Mouse (Mus musculus): ENCODE results near the gene Nrn1l. TPM values are rescaled to one million over a fixed set of nuclear protein-coding genes. Genes with fewer than 3 reads are reported as not detected.

Gene Nrn1l
- polyA plus RNA-seq (2015; fragmentation: Nextera tagmentation; extraction: Ambion mirVana): 0.29 and 0.33 TPM in 2 replicates

DNA sequence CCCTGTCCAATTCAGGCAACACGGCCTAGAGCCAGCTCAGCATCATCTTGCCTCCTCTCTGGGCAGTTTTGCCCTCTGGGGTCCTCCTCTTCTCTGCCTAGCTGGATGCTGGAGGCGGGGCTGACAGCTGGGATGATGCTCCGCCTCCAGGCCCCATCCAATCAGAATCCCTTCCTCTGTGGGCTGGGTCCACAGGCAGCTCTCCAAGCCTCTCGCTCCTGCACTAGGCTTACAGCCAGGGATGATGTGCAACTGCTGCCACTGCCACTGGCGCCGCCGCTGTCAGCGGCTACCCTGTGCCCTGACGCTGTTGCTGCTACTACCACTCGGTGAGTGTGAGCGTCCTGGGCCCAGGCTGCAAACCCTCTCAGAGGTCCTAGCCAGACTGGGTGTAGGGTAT lies at the start of gene Nrn1l:
Gene Nrn1l (plus strand): TSS at position 229 of the 400 bp plus-strand sequence.
- 11% methylated on average over 11 of the region's 11 CpGs for WGBS
- peaks cover 17% of the 10 kb centered on the region for H3K36me3 ChIP-seq (ENCODE audit: control insufficient read depth, insufficient read depth, low read length)

DNA sequence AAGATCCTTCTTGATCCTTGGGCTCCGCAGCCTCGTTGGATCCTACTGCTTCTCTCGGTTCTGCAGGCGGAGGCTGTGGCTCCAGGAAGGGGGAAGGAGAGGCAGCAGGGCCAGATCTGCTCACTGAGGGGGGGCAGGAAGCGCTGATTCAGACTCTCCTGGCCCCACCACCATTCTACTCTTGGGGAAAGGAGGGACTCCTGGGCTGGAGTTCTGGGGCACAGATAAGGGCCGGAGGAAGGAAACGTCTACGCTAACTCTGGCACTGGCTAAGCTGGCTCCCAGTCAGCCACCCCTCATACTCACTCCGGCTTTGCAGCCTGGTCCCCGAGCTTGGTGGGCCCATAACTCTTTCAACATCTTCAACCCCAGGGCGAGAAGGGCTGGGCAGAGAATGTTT lies 46.7 kb upstream of the Nrn1l start:
- no peaks in the 10 kb centered on the region for H3K27me3 ChIP-seq (replicated peaks; ENCODE audit: control insufficient read depth, insufficient read depth, low read length)
- H3K9ac ChIP-seq (ENCODE audit: low read depth, low read length): no peak overlapping the region
- no peaks in the 10 kb centered on the region for H3K9me3 ChIP-seq (ENCODE audit: control insufficient read depth, low read length)
- H3K4me2 ChIP-seq (ENCODE audit: low read depth, low read length): no peak overlapping the region
- no peak overlapping the region for H3K27ac ChIP-seq (ENCODE audit: low read length)
- H3K4me1 ChIP-seq (ENCODE audit: control insufficient read depth, insufficient read depth, low read length): peaks cover 6% of the 10 kb centered on the region
- WGBS: 85% methylated on average over 11 of the region's 11 CpGs
- peaks cover 22% of the 10 kb centered on the region for H3K36me3 ChIP-seq (ENCODE audit: control insufficient read depth, insufficient read depth, low read length)
- H3K4me3 ChIP-seq (ENCODE audit: low read length): no peak overlapping the region
- ATAC-seq: no peak

More for the DNA sequence above, at the start of gene Nrn1l:
- ATAC-seq: peak; percentile 83
- Histone ChIP-seq H3K27me3 (replicated peaks; ENCODE audit: control insufficient read depth, insufficient read depth, low read length) (no peaks in the 10 kb centered on the region), H3K9me3 (ENCODE audit: control insufficient read depth, low read length) (no peaks in the 10 kb centered on the region), H3K9ac (ENCODE audit: low read depth, low read length) (peak within 1 kb of the TSS; percentile 9; the same call in 1 of the 2 replicates), H3K4me3 (ENCODE audit: low read length) (no peak within 1 kb of the TSS), H3K4me2 (ENCODE audit: low read depth, low read length) (0 out of 2 replicates have a peak within 1 kb of the TSS, but pooled peaks have one; percentile 10), H3K4me1 (ENCODE audit: control insufficient read depth, insufficient read depth, low read length) (no peaks in the 10 kb centered on the region), H3K27ac (ENCODE audit: low read length) (no peak within 1 kb of the TSS)

DNA sequence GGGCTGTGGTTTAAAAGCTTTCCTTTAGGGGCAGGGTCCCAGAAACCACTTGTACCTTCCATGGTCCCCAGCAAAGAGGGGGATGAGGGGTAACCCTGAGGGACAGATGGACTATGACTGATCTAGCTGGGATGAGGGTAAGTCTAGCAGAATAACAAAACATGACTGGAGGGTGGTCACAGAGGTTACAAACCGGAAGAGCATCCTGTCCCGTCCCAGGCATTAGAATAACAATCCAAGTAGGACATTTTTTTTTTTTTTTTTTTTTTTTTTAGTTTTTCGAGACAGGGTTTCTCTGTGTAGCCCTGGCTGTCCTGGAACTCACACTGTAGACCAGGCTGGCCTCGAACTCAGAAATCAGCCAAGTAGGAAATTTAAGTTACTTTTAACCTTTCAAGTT lies 43.4 kb upstream of the Nrn1l start:
- Histone ChIP-seq H3K4me3 (ENCODE audit: low read length) (no peak overlapping the region), H3K9me3 (ENCODE audit: control insufficient read depth, low read length) (no peaks in the 10 kb centered on the region), H3K27me3 (replicated peaks; ENCODE audit: control insufficient read depth, insufficient read depth, low read length) (no peaks in the 10 kb centered on the region), H3K9ac (ENCODE audit: low read depth, low read length) (no peak overlapping the region), H3K36me3 (ENCODE audit: control insufficient read depth, insufficient read depth, low read length) (peaks cover 11% of the 10 kb centered on the region), H3K4me2 (ENCODE audit: low read depth, low read length) (no peak overlapping the region), H3K4me1 (ENCODE audit: control insufficient read depth, insufficient read depth, low read length) (peaks cover 8% of the 10 kb centered on the region), H3K27ac (ENCODE audit: low read length) (no peak overlapping the region)
- no peak for ATAC-seq
- 84% methylated on average over 4 of the region's 4 CpGs for WGBS

DNA sequence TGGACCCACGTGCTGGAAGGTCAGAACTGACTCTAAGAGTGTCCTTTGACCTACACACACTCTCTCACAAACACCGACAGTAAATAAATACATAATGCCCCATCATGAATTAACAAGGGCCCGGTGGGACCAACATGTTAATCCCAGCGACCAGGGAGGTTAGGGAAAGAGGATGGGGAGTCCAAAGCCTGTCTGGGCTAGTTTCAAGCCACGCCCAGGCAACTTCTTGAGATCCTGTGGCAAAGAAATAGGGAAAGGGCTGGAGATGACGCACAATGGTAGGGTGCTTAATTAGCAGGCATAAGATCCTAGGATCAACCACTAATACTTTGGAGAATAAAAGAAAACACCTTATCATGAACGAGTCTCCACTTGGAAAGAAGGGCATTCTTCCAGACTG lies 42.8 kb upstream of the Nrn1l start:
- Histone ChIP-seq H3K4me3 (ENCODE audit: low read length) (no peak overlapping the region), H3K36me3 (ENCODE audit: control insufficient read depth, insufficient read depth, low read length) (peaks cover 11% of the 10 kb centered on the region), H3K27me3 (replicated peaks; ENCODE audit: control insufficient read depth, insufficient read depth, low read length) (no peaks in the 10 kb centered on the region), H3K9ac (ENCODE audit: low read depth, low read length) (no peak overlapping the region), H3K27ac (ENCODE audit: low read length) (no peak overlapping the region), H3K4me1 (ENCODE audit: control insufficient read depth, insufficient read depth, low read length) (peaks cover 8% of the 10 kb centered on the region), H3K9me3 (ENCODE audit: control insufficient read depth, low read length) (no peaks in the 10 kb centered on the region), H3K4me2 (ENCODE audit: low read depth, low read length) (peak overlapping the region; percentile 43; the same call in 1 of the 2 replicates)
- 74% methylated on average over 7 of the region's 7 CpGs for WGBS
- ATAC-seq: no peak

DNA sequence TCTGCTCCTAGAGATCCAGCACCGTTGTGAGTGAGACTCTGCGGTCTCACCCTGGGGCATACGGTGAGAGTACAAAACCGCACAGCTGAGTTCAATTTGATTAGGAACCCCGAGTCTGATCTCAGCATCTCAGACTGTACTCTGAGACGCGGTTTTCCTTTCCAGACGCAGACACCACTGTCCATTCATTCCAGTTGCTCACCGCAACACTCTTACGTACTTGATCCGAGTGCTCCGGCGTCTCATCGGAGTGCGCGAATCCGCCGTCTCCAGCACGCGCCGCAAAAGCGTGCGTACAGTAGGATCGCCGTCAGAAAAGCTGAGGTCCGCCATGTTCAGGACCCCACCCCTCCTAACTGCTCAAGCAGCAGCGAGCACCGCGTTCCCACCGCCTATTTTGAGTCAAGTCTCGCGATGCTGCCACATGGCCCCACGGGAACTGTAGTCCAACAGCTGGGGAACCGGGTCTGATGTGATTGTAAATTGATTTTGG lies 41.7 kb upstream of the Nrn1l start:
- H3K9ac ChIP-seq (ENCODE audit: low read depth, low read length): peak overlapping the region; percentile 84
- H3K27me3 ChIP-seq (replicated peaks; ENCODE audit: control insufficient read depth, insufficient read depth, low read length): no peaks in the 10 kb centered on the region
- under 1% methylated on average over 34 of the region's 34 CpGs for WGBS
- H3K36me3 ChIP-seq (ENCODE audit: control insufficient read depth, insufficient read depth, low read length): peaks cover 8% of the 10 kb centered on the region
- H3K27ac ChIP-seq (ENCODE audit: low read length): peak overlapping the region; percentile 39
- H3K4me1 ChIP-seq (ENCODE audit: control insufficient read depth, insufficient read depth, low read length): peaks cover 14% of the 10 kb centered on the region
- H3K4me2 ChIP-seq (ENCODE audit: low read depth, low read length): peak overlapping the region; percentile 61
- peak overlapping the region; percentile 79 for H3K4me3 ChIP-seq (ENCODE audit: low read length)
- peak; percentile 74 for ATAC-seq
- no peaks in the 10 kb centered on the region for H3K9me3 ChIP-seq (ENCODE audit: control insufficient read depth, low read length)

DNA sequence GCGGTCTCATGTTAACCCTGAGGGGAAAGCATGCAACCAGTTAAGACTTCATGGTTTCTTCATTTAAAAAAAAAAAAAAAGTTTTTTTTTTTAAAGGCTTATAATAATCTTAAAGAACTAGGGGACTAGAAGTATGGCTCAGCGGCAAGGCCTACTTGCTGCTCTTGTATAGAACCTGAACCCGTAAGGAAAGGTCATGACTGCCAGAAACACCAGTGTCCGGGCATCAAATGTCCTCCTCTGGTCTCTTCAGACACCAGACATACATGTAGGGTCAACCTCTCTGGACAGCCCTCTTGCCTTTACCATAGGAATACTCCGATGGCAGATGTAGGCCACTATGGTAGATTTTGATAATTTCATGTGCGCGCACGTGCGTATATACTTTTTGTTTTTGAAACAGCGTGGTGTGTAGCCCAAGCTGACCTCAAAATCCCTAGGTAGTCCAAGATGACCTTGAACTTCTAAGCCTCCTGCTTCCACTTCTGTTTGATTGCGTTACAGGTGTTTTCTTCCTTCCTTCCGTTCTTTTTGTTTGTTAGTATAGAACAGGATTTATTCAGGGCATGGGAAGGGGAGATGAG lies 41.1 kb upstream of the Nrn1l start:
- Histone ChIP-seq H3K4me2 (ENCODE audit: low read depth, low read length) (no peak overlapping the region), H3K4me1 (ENCODE audit: control insufficient read depth, insufficient read depth, low read length) (peaks cover 18% of the 10 kb centered on the region)
- ATAC-seq: no peak

DNA sequence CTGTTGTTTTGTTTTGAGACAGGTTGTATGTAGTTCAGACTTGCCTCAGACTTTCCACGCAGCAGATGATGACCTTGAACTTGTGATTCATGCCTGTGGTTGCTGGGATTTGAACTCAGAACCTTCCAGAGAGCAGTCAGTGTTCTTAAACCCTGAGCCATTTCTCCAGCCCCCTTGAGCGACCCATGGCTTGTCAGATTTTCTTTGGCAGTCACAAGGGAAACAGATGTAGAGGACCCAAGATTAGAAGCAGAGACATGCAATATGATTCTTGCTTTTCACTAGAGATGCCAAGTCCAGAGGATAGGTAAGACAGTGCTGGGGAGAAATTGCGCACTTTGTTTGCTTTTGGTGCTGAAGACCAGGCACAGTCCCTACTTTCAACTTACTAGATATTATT lies 40.2 kb upstream of the Nrn1l start, which contains the start of gene Cenpt:
Gene Cenpt (minus strand): TSS at position 101 of the 400 bp plus-strand sequence.
- H3K4me2 ChIP-seq (ENCODE audit: low read depth, low read length): no peak within 1 kb of the TSS
- no peak within 1 kb of the TSS for H3K27ac ChIP-seq (ENCODE audit: low read length)
- H3K36me3 ChIP-seq (ENCODE audit: control insufficient read depth, insufficient read depth, low read length): peaks cover 6% of the 10 kb centered on the region
- no peak within 1 kb of the TSS for H3K9ac ChIP-seq (ENCODE audit: low read depth, low read length)
- no peaks in the 10 kb centered on the region for H3K27me3 ChIP-seq (replicated peaks; ENCODE audit: control insufficient read depth, insufficient read depth, low read length)
- no peaks in the 10 kb centered on the region for H3K9me3 ChIP-seq (ENCODE audit: control insufficient read depth, low read length)
- no peak within 1 kb of the TSS for H3K4me3 ChIP-seq (ENCODE audit: low read length)
- WGBS: 89% methylated on average over 3 of the region's 3 CpGs
- ATAC-seq: no peak
- H3K4me1 ChIP-seq (ENCODE audit: control insufficient read depth, insufficient read depth, low read length): peaks cover 27% of the 10 kb centered on the region

More for the DNA sequence above, 41.1 kb upstream of the Nrn1l start:
- H3K36me3 ChIP-seq (ENCODE audit: control insufficient read depth, insufficient read depth, low read length): peaks cover 6% of the 10 kb centered on the region
- H3K4me3 ChIP-seq (ENCODE audit: low read length): peak overlapping the region; percentile 79
- no peaks in the 10 kb centered on the region for H3K9me3 ChIP-seq (ENCODE audit: control insufficient read depth, low read length)
- H3K27me3 ChIP-seq (replicated peaks; ENCODE audit: control insufficient read depth, insufficient read depth, low read length): no peaks in the 10 kb centered on the region
- 77% methylated on average over 12 of the region's 12 CpGs for WGBS
- no peak overlapping the region for H3K9ac ChIP-seq (ENCODE audit: low read depth, low read length)
- H3K27ac ChIP-seq (ENCODE audit: low read length): no peak overlapping the region

DNA sequence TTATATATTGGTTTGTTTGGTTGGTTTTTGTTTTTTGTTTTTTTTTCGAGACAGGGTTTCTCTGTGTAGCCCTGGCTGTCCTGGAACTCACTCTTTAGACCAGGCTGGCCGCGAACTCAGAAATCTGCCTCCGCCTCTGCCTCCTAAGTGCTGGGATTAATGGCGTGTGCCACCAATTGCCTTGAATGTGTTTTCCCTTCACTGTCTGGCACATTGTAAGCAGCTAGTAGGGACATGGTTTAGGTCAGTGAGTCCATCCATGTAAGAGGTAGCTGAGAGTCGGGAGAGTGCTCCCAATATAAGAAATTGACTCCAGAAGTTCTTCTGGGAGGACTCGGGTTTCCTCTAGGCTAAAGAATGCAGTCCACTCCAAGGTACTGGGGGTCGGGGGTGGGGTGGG lies 39.1 kb upstream of the Nrn1l start:
- no peak for ATAC-seq
- H3K27me3 ChIP-seq (replicated peaks; ENCODE audit: control insufficient read depth, insufficient read depth, low read length): no peaks in the 10 kb centered on the region
- H3K27ac ChIP-seq (ENCODE audit: low read length): no peak overlapping the region
- peak overlapping the region; percentile 84 for H3K4me3 ChIP-seq (ENCODE audit: low read length)
- H3K36me3 ChIP-seq (ENCODE audit: control insufficient read depth, insufficient read depth, low read length): no peaks in the 10 kb centered on the region
- peak overlapping the region; percentile 87 for H3K9ac ChIP-seq (ENCODE audit: low read depth, low read length)
- H3K4me1 ChIP-seq (ENCODE audit: control insufficient read depth, insufficient read depth, low read length): peaks cover 29% of the 10 kb centered on the region
- 24% methylated on average over 8 of the region's 8 CpGs for WGBS
- peak overlapping the region; percentile 37; the same call in 1 of the 2 replicates for H3K4me2 ChIP-seq (ENCODE audit: low read depth, low read length)
- H3K9me3 ChIP-seq (ENCODE audit: control insufficient read depth, low read length): no peaks in the 10 kb centered on the region

DNA sequence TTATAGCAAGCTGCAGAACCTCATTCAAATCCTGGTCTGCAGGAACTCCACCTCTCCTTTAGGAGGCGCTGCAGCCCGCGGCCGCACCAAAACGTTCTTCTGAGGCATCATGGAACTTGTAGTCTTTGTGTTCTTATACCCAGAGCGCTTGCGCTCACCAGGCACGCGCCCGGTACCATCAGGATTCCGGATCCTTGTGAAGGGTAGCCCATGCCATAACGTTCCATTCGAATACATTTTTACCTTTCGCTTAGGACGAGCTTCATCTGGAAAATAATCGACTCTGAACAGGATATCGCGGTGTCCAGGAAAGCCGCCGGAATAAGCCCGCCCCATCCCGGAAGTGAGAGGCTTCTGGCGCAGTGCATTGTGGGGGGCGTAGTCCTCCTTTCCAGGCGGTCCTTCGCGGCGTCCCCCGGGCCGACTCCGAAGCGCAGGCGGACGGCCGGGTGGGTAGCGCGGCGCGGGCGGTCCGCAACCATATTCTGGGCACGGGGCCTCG lies 38.6 kb upstream of the Nrn1l start, which contains the start of gene Thap11:
Gene Thap11 (plus strand): TSS at position 418 of the 502 bp plus-strand sequence.
- peak; percentile 92 for ATAC-seq
- H3K4me2 ChIP-seq (ENCODE audit: low read depth, low read length): peak within 1 kb of the TSS; percentile 67
- peaks cover 33% of the 10 kb centered on the region for H3K4me1 ChIP-seq (ENCODE audit: control insufficient read depth, insufficient read depth, low read length)

More for the DNA sequence above, 38.6 kb upstream of the Nrn1l start, which contains the start of gene Thap11:
- Histone ChIP-seq H3K36me3 (ENCODE audit: control insufficient read depth, insufficient read depth, low read length) (no peaks in the 10 kb centered on the region), H3K27me3 (replicated peaks; ENCODE audit: control insufficient read depth, insufficient read depth, low read length) (no peaks in the 10 kb centered on the region), H3K4me3 (ENCODE audit: low read length) (peak within 1 kb of the TSS; percentile 84), H3K27ac (ENCODE audit: low read length) (peak within 1 kb of the TSS; percentile 79), H3K9ac (ENCODE audit: low read depth, low read length) (peak within 1 kb of the TSS; percentile 87), H3K9me3 (ENCODE audit: control insufficient read depth, low read length) (no peaks in the 10 kb centered on the region)
- under 1% methylated on average over 43 of the region's 43 CpGs for WGBS
